Mouse (Mus musculus) liver, embryonic 15.5 days (tissue): ENCODE results near the gene Rinl. TPM values are rescaled to one million over a fixed set of nuclear protein-coding genes. Genes with fewer than 3 reads are reported as not detected.
A peak's percentile ranks its signal among the peaks of the same experiment; 100 is the strongest.

Experiments used
- ATAC-seq: fragments of 200-750 bp; cut with Nextera tagmentation; 2 replicates; pipeline ENCODE4 v1.8.0; 2017; ENCODE audit warnings: moderate number of reproducible peaks, mild to moderate bottlenecking, moderate library complexity; ENCODE audit not compliant: insufficient read depth
- H3K27ac ChIP-seq: fragments of 300-500 bp; sonication (generic); replicated peaks from 2 replicates; pipeline ENCODE4 v1.5.1; 2015; ENCODE audit warnings: mild to moderate bottlenecking, inconsistent platforms
- H3K27me3 ChIP-seq: fragments of 300-500 bp; sonication (generic); 2 replicates; pipeline ENCODE4 v1.6.1; 2015; ENCODE audit warnings: mild to moderate bottlenecking, inconsistent platforms
- H3K36me3 ChIP-seq: fragments of 300-500 bp; sonication (generic); replicated peaks from 2 replicates; pipeline ENCODE4 v1.6.1; 2015; ENCODE audit warnings: moderate library complexity, mild to moderate bottlenecking, inconsistent platforms
- H3K4me1 ChIP-seq: fragments of 300-500 bp; sonication (generic); replicated peaks from 2 replicates; pipeline ENCODE4 v1.6.1; 2015; ENCODE audit warnings: inconsistent platforms
- H3K4me2 ChIP-seq: fragments of 300-500 bp; sonication (generic); 2 replicates; pipeline ENCODE4 v1.6.1; 2015; ENCODE audit warnings: moderate library complexity, mild to moderate bottlenecking, inconsistent platforms
- H3K4me3 ChIP-seq: fragments of 300-500 bp; sonication (generic); replicated peaks from 2 replicates; pipeline ENCODE4 v1.5.1; 2015; ENCODE audit warnings: mild to moderate bottlenecking, inconsistent platforms
- H3K9ac ChIP-seq: fragments of 300-500 bp; sonication (generic); 2 replicates; pipeline ENCODE4 v1.6.1; 2015; ENCODE audit warnings: moderate library complexity, mild to moderate bottlenecking, inconsistent platforms
- H3K9me3 ChIP-seq: fragments of 300-500 bp; sonication (generic); replicated peaks from 2 replicates; pipeline ENCODE4 v1.6.1; 2016; ENCODE audit warnings: inconsistent platforms
- WGBS: fragments of 180-500 bp; shearing (Covaris S2); methylation state at CpG from one replicate; pipeline ENCODE4 v1.1.7; 2015; ENCODE audit warnings: mixed read lengths; ENCODE audit not compliant: insufficient replicate concordance; 5-methylcytosine and 5-hydroxymethylcytosine counted together
- polyA plus RNA-seq: library from polyadenylated mRNA; unstranded; fragments of >200 nt; fragmentation: Nextera tagmentation; extraction: Ambion mirVana; gene quantifications from 2 replicates; pipeline ENCODE4 v1.2.1, GENCODE M21; 2015

Gene Rinl
- polyA plus RNA-seq, 1 experiment from 2014 or later, result 10.2 TPM

DNA sequence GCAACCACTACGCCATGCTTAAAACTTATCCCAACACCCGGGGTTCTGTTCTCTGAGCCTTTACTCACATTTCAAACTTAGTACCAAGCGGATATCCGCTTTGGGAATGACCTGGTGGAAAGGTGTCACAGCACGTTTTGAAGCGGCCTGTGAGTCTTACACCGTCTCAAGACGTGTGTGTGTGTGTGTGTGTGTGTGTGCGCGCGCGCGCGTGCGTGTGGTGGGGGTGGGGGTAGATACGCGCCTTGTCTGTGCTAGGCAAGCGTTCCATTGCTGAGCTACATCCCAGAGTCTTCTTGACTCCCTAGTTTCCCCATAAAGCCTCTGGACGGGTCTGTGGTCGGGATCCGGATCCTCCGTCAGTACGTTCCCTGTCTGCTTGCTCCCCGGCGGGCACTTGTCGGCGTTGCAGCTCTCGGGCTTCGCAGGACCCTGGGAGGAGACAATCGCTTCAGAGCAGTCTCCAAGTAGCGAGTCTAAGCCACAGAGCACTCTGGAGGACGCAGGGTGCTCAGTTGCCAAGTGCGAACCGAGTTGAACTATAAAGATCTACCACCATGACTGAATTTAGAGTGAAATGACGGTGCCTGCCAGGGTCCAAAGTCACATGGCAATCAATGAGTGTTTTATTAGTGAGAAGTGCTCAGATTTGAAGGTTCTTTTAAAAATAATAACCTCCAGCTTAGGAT is 20.8 kb downstream of the Rinl start:
- H3K4me3 ChIP-seq, result peak overlapping the region; percentile 85
- peak; percentile 29 for ATAC-seq
- H3K9ac ChIP-seq, result peak overlapping the region; percentile 93
- peak overlapping the region; percentile 88 for H3K4me2 ChIP-seq
- H3K27ac ChIP-seq, result peak overlapping the region; percentile 96
- H3K36me3 ChIP-seq, result peaks cover 29% of the 10 kb centered on the region
- peaks cover 49% of the 10 kb centered on the region for H3K4me1 ChIP-seq
- H3K9me3 ChIP-seq, result no peaks in the 10 kb centered on the region
- under 1% methylated on average over 35 of the region's 35 CpGs for WGBS
- no peaks in the 10 kb centered on the region for H3K27me3 ChIP-seq

DNA sequence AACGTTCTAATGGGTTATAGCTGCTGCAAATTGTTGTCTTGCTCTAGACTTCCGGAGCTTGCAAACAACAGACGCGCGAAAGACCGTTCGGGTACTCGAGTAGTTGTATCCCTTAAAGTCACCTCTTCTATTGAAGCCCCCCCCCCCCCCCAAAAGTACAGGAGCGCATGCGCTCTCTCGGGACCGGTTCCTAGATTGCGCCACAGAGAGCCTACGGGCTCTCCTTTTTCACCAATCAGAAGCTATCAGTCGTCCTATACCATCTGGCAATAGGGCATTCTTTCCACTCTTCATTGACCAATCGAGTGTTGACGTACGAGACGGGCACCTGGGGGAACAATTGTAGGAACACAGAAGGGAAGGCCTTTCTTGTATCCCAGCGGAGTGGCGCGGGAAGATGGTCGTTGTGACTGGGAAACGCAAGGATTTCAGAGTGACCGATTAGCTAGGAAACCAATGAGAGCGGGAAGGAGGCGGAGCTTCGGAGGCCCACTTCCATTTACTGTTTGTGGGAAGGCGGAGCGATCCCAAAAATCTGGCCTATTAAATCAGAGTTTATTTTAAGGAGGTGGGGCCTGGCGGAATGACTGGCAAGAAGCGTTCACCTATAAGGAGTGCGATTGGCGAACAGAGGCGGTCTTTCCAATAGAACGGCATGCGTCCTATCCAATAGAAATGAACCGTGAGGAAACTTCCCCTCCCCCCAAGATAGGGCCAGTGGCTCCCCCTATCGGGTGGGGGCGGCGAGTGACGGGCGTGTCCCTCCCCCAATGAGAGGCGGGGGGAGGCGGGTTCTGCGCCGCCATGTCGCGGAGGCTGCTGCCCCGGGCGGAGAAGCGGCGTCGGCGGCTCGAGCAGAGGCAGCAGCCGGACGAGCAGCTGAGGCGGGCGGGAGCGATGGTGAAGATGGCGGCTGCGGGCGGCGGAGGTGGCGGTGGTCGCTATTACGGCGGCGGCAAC is 21.6 kb downstream of the Rinl start:
- H3K27me3 ChIP-seq, result no peaks in the 10 kb centered on the region
- H3K36me3 ChIP-seq, result peaks cover 37% of the 10 kb centered on the region
- peaks cover 54% of the 10 kb centered on the region for H3K4me1 ChIP-seq
- peak; percentile 86 for ATAC-seq
- peak overlapping the region; percentile 88 for H3K4me2 ChIP-seq
- H3K9me3 ChIP-seq, result no peaks in the 10 kb centered on the region
- peak overlapping the region; percentile 93 for H3K9ac ChIP-seq
- peak overlapping the region; percentile 96 for H3K27ac ChIP-seq
- WGBS, result under 1% methylated on average over 70 of the region's 70 CpGs
- H3K4me3 ChIP-seq, result peak overlapping the region; percentile 88

DNA sequence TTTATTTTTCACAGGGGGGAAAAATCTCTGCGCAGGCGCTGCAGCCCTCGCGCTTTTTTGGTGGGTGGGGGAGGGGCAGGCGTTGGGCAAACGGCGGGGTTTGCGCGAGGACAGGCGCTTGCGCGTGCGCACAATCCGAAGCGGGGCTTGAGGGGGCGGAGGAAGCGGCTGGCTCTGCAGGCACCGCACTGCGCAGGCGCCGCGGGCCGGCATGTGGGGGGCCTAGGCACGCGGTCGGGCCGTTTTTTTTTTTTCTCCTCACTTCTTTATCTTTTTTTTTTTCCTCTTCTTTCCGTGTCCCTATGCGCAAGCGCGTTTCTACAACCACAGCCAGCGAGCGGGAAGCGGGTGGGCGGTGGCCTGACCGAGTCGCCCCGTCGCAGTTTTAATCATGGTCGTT is 22.5 kb downstream of the Rinl start:
- Histone ChIP-seq H3K4me2 (peak overlapping the region; percentile 87), H3K36me3 (peaks cover 46% of the 10 kb centered on the region), H3K27ac (peak overlapping the region; percentile 94), H3K9me3 (no peaks in the 10 kb centered on the region), H3K4me1 (peaks cover 63% of the 10 kb centered on the region), H3K4me3 (peak overlapping the region; percentile 88), H3K27me3 (no peaks in the 10 kb centered on the region), H3K9ac (peak overlapping the region; percentile 81)
- ATAC-seq, result peak; percentile 45
- 1% methylated on average over 38 of the region's 40 CpGs for WGBS

DNA sequence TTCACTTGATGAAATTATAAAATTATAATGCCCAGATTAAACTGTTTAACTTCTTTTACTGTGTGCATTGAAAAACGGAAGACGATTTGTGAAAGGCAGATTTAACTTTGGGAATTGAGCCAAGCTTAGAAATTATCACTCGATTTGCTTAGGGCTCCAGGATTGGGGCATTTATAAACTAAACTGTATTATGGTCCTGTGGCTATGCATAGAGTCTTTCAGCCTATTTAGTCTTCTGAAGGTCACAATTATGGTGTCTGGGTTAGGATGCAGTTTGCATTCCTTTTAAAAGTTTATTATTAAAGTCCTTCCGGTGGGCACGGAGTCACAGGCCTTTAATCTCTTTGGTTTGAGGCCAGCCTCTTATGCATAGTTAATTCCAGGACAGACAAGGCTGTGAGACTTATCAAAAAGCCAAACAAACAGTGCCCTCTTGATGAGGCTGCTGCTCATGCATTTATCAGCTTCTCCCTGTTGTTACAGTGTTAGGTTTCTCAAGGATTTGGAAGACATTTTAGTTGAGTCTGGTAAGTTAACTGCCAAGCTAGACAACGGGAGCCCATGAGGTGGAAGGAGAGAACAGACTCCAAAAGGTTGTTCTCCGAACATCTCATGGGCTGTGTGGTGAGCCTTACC is 23.0 kb downstream of the Rinl start:
- peak overlapping the region; percentile 94 for H3K27ac ChIP-seq
- H3K36me3 ChIP-seq, result peaks cover 51% of the 10 kb centered on the region
- H3K27me3 ChIP-seq, result no peaks in the 10 kb centered on the region
- no peaks in the 10 kb centered on the region for H3K9me3 ChIP-seq
- H3K4me2 ChIP-seq, result peak overlapping the region; percentile 87
- WGBS, result 5% methylated on average over 7 of the region's 7 CpGs
- peak overlapping the region; percentile 88 for H3K4me3 ChIP-seq
- no peak for ATAC-seq
- H3K4me1 ChIP-seq, result peaks cover 68% of the 10 kb centered on the region
- H3K9ac ChIP-seq, result peak overlapping the region; percentile 81

DNA sequence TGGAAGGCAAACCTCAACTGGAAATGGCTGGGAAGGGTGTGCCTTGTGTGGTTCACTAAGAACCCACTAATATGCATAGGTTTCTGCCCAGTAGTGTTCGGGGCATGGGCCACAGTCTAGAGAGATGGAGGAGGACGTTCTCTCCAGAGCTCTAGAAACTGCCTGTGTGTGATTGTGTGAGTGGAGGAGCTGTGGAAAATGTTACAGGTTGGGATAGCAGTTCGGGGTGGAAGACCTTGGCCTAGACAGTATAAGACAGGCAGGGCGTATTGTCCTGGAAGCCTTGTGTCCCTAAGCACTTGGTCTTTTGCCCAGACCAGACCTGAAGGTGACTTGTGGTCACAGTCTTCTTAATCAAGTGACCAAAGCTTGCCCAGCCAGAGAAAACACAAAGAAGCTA is 23.7 kb downstream of the Rinl start:
- H3K4me2 ChIP-seq, result peak overlapping the region; percentile 87
- no peak for ATAC-seq
- H3K4me3 ChIP-seq, result peak overlapping the region; percentile 88
- H3K27ac ChIP-seq, result peak overlapping the region; percentile 94
- 52% methylated on average over 4 of the region's 4 CpGs for WGBS
- H3K36me3 ChIP-seq, result peaks cover 58% of the 10 kb centered on the region
- peak overlapping the region; percentile 81 for H3K9ac ChIP-seq
- peaks cover 75% of the 10 kb centered on the region for H3K4me1 ChIP-seq
- no peaks in the 10 kb centered on the region for H3K9me3 ChIP-seq
- H3K27me3 ChIP-seq, result no peaks in the 10 kb centered on the region

DNA sequence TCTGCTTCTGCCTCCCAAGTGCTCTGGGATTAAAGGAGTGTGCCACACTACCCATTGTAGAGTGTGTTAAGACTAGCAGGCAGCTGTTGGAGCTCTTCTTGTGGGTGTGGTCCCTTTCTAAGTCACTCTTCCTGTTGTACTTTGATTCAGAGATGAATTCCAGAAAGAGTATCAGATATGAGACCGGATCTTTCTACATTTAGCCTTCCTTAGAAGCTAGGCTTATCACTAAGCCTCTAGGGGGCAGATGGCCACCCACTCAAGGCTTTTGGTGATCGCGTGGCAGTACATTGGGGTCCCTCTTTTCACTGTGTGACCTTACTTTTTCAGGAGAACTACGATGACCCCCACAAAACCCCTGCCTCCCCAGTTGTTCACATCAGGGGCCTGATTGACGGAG is 24.2 kb downstream of the Rinl start:
- H3K4me2 ChIP-seq, result peak overlapping the region; percentile 87
- H3K27me3 ChIP-seq, result no peaks in the 10 kb centered on the region
- no peak for ATAC-seq
- WGBS, result 67% methylated on average over 5 of the region's 5 CpGs
- peak overlapping the region; percentile 88 for H3K4me3 ChIP-seq
- peaks cover 63% of the 10 kb centered on the region for H3K36me3 ChIP-seq
- H3K4me1 ChIP-seq, result peaks cover 75% of the 10 kb centered on the region
- H3K9me3 ChIP-seq, result no peaks in the 10 kb centered on the region
- peak overlapping the region; percentile 81; the same call in 1 of the 2 replicates for H3K9ac ChIP-seq
- H3K27ac ChIP-seq, result peak overlapping the region; percentile 94

DNA sequence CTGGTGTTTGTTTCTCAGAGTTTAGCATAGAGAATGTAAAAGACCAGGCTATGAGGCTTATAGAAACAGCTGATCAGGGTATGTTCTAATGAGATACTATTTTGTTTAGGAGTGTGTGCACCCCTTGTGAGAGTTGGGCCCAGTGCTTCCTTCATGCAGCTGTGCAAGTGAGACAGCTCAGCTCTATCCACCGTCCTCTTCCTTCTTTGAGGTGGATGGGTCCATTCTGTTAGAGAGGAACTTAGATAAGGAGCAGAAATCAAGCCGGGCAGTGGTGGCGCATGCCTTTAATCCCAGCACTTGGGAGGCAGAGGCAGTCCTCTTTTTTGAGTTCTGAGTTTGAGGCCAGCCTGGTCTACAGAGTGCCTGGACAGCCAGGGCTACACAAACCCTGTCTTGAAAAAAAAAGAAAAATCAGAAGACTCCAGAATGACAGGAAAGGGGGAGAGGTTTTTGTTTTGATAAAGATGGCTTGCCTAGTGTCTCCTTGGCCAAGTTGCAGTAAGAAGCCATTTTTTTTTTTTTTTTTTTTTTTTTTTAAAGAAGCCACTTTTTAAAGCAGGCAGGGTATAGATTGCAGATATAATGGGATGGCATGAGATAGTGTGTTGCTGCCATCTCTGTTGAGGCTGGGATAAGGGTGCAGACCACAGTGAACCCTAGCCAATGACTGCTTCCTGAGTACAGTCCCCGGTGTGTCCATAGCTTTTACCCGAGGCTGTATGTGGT is 25.7 kb downstream of the Rinl start:
- H3K27me3 ChIP-seq, result no peaks in the 10 kb centered on the region
- H3K27ac ChIP-seq, result peak overlapping the region; percentile 19; the same call in 1 of the 2 replicates
- no peak for ATAC-seq
- no peak overlapping the region for H3K4me3 ChIP-seq
- H3K4me2 ChIP-seq, result 0 out of 2 replicates have a peak overlapping the region, but pooled peaks have one; percentile 5
- no peaks in the 10 kb centered on the region for H3K9me3 ChIP-seq
- 53% methylated on average over 5 of the region's 5 CpGs for whole genome bisulfite sequencing
- peaks cover 77% of the 10 kb centered on the region for H3K36me3 ChIP-seq
- peaks cover 81% of the 10 kb centered on the region for H3K4me1 ChIP-seq
- no peak overlapping the region; the same call in 1 of the 2 replicates for H3K9ac ChIP-seq

DNA sequence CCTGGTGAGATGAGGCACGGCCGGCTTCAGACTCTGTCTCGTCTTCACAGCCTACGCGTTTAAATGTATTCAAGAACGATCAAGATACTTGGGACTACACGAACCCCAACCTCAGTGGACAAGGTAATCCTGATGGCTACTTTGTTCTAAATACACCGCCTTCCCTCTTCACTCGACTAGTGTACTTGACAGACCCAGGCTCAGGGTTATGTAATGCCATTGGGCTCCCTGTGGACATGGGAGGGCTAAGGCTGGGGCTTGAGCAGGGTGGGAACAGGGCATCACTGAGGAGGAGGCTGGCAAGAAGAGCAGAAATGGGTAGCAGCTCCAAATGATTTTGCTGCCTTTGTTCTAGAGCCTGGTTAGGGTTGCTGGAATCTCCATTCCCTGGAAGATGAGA is 26.5 kb downstream of the Rinl start:
- Histone ChIP-seq H3K27me3 (no peaks in the 10 kb centered on the region), H3K4me2 (peak overlapping the region; percentile 5; the same call in 1 of the 2 replicates), H3K36me3 (peaks cover 85% of the 10 kb centered on the region), H3K4me1 (peaks cover 84% of the 10 kb centered on the region), H3K9ac (no peak overlapping the region), H3K27ac (no peak overlapping the region; the same call in 1 of the 2 replicates), H3K9me3 (no peaks in the 10 kb centered on the region), H3K4me3 (no peak overlapping the region)
- no peak for ATAC-seq
- 88% methylated on average over 9 of the region's 9 CpGs for WGBS

DNA sequence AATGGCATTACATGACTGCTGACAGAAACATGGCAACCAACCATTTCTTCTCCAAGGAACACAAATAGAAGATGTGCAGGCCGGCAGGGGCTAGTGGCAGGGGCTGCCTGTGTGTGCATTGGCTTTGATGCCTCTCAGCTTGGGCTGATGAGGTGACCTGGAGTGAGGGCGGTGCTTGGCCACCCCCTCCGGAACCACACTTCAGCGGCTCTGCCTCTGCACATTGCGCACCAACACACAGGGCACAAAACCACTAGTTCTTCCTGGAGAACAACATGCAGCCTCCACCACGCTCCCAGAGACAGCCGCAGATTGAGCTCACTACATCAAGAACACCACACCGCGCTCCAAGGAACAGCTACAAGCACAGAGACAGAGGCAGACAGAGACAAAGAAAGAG is 27.4 kb downstream of the Rinl start:
- H3K4me3 ChIP-seq, result no peak overlapping the region
- ATAC-seq, result no peak
- H3K9ac ChIP-seq, result no peak overlapping the region
- no peaks in the 10 kb centered on the region for H3K27me3 ChIP-seq
- H3K9me3 ChIP-seq, result no peaks in the 10 kb centered on the region
- peaks cover 94% of the 10 kb centered on the region for H3K4me1 ChIP-seq
- peaks cover 95% of the 10 kb centered on the region for H3K36me3 ChIP-seq
- no peak overlapping the region for H3K27ac ChIP-seq
- H3K4me2 ChIP-seq, result no peak overlapping the region
- 83% methylated on average over 9 of the region's 9 CpGs for WGBS

DNA sequence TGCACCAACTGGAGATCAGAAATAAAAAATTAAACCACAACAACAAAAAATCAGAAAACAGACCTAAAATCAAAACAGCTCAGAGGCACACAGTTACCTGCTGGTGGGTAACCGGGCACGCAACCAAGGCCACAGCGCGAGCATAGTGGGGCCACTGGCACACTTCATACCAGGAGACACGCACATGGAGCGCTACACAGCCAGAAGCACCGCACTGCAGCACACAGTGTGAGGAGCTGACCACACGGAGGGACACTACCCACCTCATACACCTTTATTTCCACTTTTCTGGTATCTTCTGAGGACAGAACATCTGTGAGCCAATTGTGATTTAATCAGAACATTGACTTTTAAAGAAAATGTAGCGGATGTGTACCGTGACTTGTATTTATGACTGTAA is 28.2 kb downstream of the Rinl start:
- H3K4me3 ChIP-seq, result no peak overlapping the region
- no peak for ATAC-seq
- H3K4me2 ChIP-seq, result no peak overlapping the region
- 87% methylated on average over 10 of the region's 10 CpGs for WGBS
- no peak overlapping the region for H3K9ac ChIP-seq
- H3K4me1 ChIP-seq, result peaks cover 97% of the 10 kb centered on the region
- H3K27me3 ChIP-seq, result no peaks in the 10 kb centered on the region
- no peaks in the 10 kb centered on the region for H3K9me3 ChIP-seq
- peaks cover 99% of the 10 kb centered on the region for H3K36me3 ChIP-seq
- no peak overlapping the region for H3K27ac ChIP-seq
